Mouse (Mus musculus): Measurements from ENCODE around the gene Pdrg1. TPM values are rescaled to one million over a fixed set of nuclear protein-coding genes. Genes with fewer than 3 reads are reported as not detected.

Pdrg1 gene
- polyA plus RNA-seq, 1 experiment from 2014 or later = 142 TPM

DNA sequence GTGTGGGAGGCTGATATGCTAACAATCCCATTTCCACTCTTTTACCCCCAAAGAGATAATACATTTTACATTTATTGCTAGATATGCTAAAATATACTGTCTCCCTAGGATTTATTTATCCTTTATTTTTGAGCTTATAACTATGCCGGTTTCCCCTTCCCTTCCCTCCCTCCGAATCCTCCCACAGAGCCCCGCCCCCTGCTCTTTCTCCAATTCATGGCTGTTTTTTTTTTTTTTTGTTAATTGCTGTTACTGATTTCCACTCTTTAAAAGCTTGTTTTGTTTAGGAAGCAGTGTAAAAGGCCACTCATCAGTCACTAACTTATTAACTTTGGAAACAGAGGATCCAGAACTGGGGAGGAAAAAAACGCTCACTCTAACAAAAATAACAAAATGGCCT is 18.2 kb downstream of the Pdrg1 start:
- H3K9me3 ChIP-seq (replicated peaks) = no peaks in the 10 kb centered on the region
- H3K27ac ChIP-seq = no peak overlapping the region
- no peak overlapping the region for H3K4me2 ChIP-seq
- H3K4me1 ChIP-seq = no peaks in the 10 kb centered on the region
- no peaks in the 10 kb centered on the region for H3K27me3 ChIP-seq
- H3K36me3 ChIP-seq (ENCODE audit: poor library complexity, severe bottlenecking) = no peaks in the 10 kb centered on the region
- H3K9ac ChIP-seq = no peak overlapping the region
- no peak for ATAC-seq
- no peak overlapping the region for H3K4me3 ChIP-seq
- 74% methylated on average over 4 of the region's 4 CpGs for WGBS

- Histone ChIP-seq H3K27me3 (no peaks in the 10 kb centered on the region), H3K9me3 (replicated peaks) (no peaks in the 10 kb centered on the region), H3K9ac (no peak overlapping the region), H3K4me3 (no peak overlapping the region), H3K36me3 (ENCODE audit: poor library complexity, severe bottlenecking) (no peaks in the 10 kb centered on the region), H3K4me1 (no peaks in the 10 kb centered on the region), H3K4me2 (no peak overlapping the region), H3K27ac (no peak overlapping the region)
- WGBS = 88% methylated on average over 9 of the region's 9 CpGs
- ATAC-seq = no peak
These were observed 23.7 kb downstream of the Pdrg1 start for GRCm38 (mm10) chr2:152991529-152991928.

DNA sequence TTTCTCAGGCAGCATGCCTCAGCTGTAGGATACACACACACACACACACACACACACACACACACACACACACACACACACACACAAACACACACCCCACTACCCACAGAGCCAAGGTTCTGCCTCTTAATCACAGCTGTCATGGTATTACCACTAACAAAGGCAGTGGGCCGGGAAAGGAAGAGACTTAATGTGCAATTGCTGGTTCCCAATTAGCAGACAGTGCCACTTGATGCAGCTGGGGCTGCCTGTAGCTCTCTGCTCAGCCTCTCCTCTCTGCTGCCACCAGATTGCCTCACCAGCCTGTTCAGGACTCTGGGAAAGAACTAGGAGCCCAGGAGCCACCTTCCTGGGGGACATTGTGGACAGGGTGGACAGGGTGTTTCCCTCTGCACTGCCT is 29.6 kb downstream of the Pdrg1 start:
- Histone ChIP-seq H3K36me3 (ENCODE audit: poor library complexity, severe bottlenecking) (no peaks in the 10 kb centered on the region), H3K4me2 (no peak overlapping the region), H3K9ac (no peak overlapping the region), H3K4me3 (no peak overlapping the region), H3K9me3 (replicated peaks) (no peaks in the 10 kb centered on the region), H3K27ac (no peak overlapping the region), H3K27me3 (no peaks in the 10 kb centered on the region), H3K4me1 (peaks cover 7% of the 10 kb centered on the region)
- 6% methylated on average over 1 of the region's 1 CpGs for WGBS
- ATAC-seq = peak; percentile 85

DNA sequence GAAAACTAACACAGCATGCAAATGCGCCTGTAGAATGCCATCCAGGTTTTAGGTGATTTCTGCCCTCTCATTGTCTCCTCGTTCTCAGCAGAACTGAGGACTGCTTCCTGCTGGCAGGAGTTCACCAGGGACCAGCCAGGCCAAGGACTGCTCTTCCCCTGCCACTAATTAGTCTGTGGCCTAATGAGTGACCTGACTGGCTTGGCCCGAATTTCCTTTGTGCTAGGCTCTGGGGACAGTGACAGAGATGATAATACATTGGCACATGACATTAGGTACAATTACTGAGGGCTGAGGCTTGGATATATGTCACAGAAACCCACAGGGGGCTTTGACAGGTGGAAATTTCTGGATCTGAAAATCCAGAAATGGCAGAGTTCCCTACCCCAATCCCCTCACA is 38.2 kb downstream of the Pdrg1 start:
- Histone ChIP-seq H3K27ac (no peak overlapping the region), H3K4me1 (no peaks in the 10 kb centered on the region), H3K36me3 (ENCODE audit: poor library complexity, severe bottlenecking) (no peaks in the 10 kb centered on the region), H3K9ac (no peak overlapping the region), H3K4me3 (no peak overlapping the region), H3K4me2 (no peak overlapping the region), H3K27me3 (no peaks in the 10 kb centered on the region), H3K9me3 (replicated peaks) (no peaks in the 10 kb centered on the region)
- WGBS = 39% methylated on average over 3 of the region's 3 CpGs
- no peak for ATAC-seq

DNA sequence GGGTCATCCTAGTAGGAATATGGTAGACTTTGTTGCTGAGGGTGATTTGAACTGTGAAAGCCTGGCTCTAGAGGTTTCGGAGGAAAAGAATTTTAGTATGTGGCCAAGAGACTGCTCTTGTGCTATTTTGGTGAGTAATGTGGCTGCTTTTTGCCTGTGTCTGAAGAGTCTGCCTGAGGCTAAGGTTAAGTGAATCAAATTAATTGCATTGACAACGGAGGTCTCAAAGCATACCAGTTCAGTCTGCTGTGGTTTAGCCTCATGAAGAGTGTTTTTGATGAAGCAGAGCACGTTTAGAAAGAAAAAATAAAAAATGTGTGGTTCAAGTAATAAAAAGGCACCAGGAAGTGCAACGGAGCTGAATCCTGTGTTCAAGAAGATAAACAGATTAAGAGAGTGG is 49.7 kb downstream of the Pdrg1 start:
- Histone ChIP-seq H3K9ac (no peak overlapping the region), H3K4me3 (no peak overlapping the region), H3K4me2 (no peak overlapping the region), H3K9me3 (replicated peaks) (no peaks in the 10 kb centered on the region), H3K36me3 (ENCODE audit: poor library complexity, severe bottlenecking) (no peaks in the 10 kb centered on the region), H3K4me1 (peaks cover 5% of the 10 kb centered on the region; the same call in 1 of the 2 replicates), H3K27ac (no peak overlapping the region), H3K27me3 (no peaks in the 10 kb centered on the region)
- whole genome bisulfite sequencing = 74% methylated on average over 4 of the region's 4 CpGs
- ATAC-seq = no peak

DNA sequence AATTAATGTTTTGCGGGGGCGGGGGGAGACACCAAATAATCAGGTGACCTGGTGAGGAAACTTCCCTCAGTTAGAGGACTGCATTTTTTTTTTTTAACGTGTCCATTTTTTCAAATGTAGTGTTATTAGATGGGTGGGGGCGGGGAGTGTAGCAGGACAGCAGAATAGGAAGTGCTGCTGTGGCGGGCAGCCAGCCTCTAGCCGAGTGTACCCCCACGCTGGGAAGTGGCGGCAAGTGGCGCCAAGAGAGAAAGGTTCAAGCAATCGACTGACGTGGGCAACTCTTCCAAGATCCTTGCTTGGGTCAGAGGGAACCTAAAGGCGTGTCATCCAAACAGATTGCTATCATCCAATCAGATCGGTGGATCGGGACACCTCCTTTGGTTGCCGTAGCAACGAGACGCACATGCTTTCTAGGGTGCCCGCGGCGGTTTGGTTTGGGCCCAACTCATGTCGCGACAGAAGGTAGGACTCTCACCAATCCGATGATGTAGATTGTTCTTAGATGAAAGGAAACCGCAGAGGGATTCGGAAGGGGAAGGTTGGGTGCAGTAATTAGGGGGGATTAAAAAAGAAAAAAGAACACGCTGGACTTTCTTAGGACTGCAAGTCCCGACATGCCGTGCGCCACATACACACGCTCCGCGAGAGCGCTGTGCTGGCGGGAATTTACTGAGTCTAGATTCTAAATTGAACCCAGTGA is 53.0 kb downstream of the Pdrg1 start, which contains the start of gene Ttll9:
Ttll9 (plus strand) TSS at position 395 of the 703 bp plus-strand sequence.
- WGBS = under 1% methylated on average over 34 of the region's 34 CpGs
- ATAC-seq = peak; percentile 97
- peak within 1 kb of the TSS; percentile 45 for H3K4me3 ChIP-seq
- no peaks in the 10 kb centered on the region for H3K36me3 ChIP-seq (ENCODE audit: poor library complexity, severe bottlenecking)
- peak within 1 kb of the TSS; percentile 54 for H3K9ac ChIP-seq
- peak within 1 kb of the TSS; percentile 60 for H3K4me2 ChIP-seq
- H3K27ac ChIP-seq = no peak within 1 kb of the TSS; the same call in 1 of the 2 replicates
- H3K9me3 ChIP-seq (replicated peaks) = no peaks in the 10 kb centered on the region
- H3K4me1 ChIP-seq = peaks cover 5% of the 10 kb centered on the region; the same call in 1 of the 2 replicates
- H3K27me3 ChIP-seq = 0 out of 2 replicates have a peak, but pooled peaks cover 8% of the 10 kb centered on the region

Other genes starting within 250 kb of the Pdrg1 start
- gene Bcl2l1, start 183.7 kb downstream of the Pdrg1 start, polyA plus RNA-seq (2015; fragmentation: Nextera tagmentation; extraction: Ambion mirVana) = 155 and 164 TPM in 2 replicates
- gene Tpx2, start 167.5 kb downstream of the Pdrg1 start, polyA plus RNA-seq (2015; fragmentation: Nextera tagmentation; extraction: Ambion mirVana) = 102 and 103 TPM in 2 replicates
- gene Mylk2, start 104.1 kb downstream of the Pdrg1 start, polyA plus RNA-seq (2015; fragmentation: Nextera tagmentation; extraction: Ambion mirVana) = not detected in 2 replicates
- 2.7 and 2.9 TPM in 2 replicates for gene Foxs1, start 82.2 kb downstream of the Pdrg1 start, polyA plus RNA-seq (2015; fragmentation: Nextera tagmentation; extraction: Ambion mirVana)
- 2.5 and 4.1 TPM in 2 replicates for gene Dusp15, start 63.7 kb downstream of the Pdrg1 start, polyA plus RNA-seq (2015; fragmentation: Nextera tagmentation; extraction: Ambion mirVana)
- 1.7 and 1.8 TPM in 2 replicates for gene Ttll9, start 52.9 kb downstream of the Pdrg1 start, polyA plus RNA-seq (2015; fragmentation: Nextera tagmentation; extraction: Ambion mirVana)
- 1.0 and 1.5 TPM in 2 replicates for gene Xkr7, start 16.4 kb upstream of the Pdrg1 start, polyA plus RNA-seq (2015; fragmentation: Nextera tagmentation; extraction: Ambion mirVana)
- gene Ccm2l, start 50.5 kb upstream of the Pdrg1 start, polyA plus RNA-seq (2015; fragmentation: Nextera tagmentation; extraction: Ambion mirVana) = 0.58 and 0.72 TPM in 2 replicates
- gene Hck, start 93.0 kb upstream of the Pdrg1 start, polyA plus RNA-seq (2015; fragmentation: Nextera tagmentation; extraction: Ambion mirVana) = 0.91 and 1.1 TPM in 2 replicates
- 59.4 and 65.7 TPM in 2 replicates for gene Tm9sf4, start 145.9 kb upstream of the Pdrg1 start, polyA plus RNA-seq (2015; fragmentation: Nextera tagmentation; extraction: Ambion mirVana)
- 12.6 and 15.7 TPM in 2 replicates for gene Tspyl3, start 210.0 kb upstream of the Pdrg1 start, polyA plus RNA-seq (2015; fragmentation: Nextera tagmentation; extraction: Ambion mirVana)
- gene Plagl2, start 226.0 kb upstream of the Pdrg1 start, polyA plus RNA-seq (2015; fragmentation: Nextera tagmentation; extraction: Ambion mirVana) = 12.0 and 13.6 TPM in 2 replicates
- 6.8 and 7.3 TPM in 2 replicates for gene Pofut1, start 226.1 kb upstream of the Pdrg1 start, polyA plus RNA-seq (2015; fragmentation: Nextera tagmentation; extraction: Ambion mirVana)